Mouse (Mus musculus): ENCODE measurements around the gene Pid1. TPM values are rescaled to one million over a fixed set of nuclear protein-coding genes. Genes with fewer than 3 reads are reported as not detected.
A peak's percentile ranks its signal among the peaks of the same experiment; 100 is the strongest.
"Not testable (repeated sequence)": the region's sequence is repeated elsewhere in the genome, so short reads cannot be mapped to it uniquely, and the experiment has no call there.

The Pid1 gene
- polyA plus RNA-seq, 1 experiment from 2014 or later, result 43.6 TPM

- H3K27ac ChIP-seq, result no peak overlapping the region
- H3K36me3 ChIP-seq, result no peaks in the 10 kb centered on the region
- H3K4me1 ChIP-seq, result no peaks in the 10 kb centered on the region
- no peaks in the 10 kb centered on the region for H3K9me3 ChIP-seq
- WGBS, result 40% methylated on average over 9 of the region's 9 CpGs
- H3K9ac ChIP-seq, result no peak overlapping the region
- H3K4me2 ChIP-seq, result no peak overlapping the region
- no peak overlapping the region for H3K4me3 ChIP-seq
- no peak for ATAC-seq (ENCODE audit: insufficient number of reproducible peaks, insufficient read depth, low FRiP score, low TSS enrichment, low read depth)
- H3K27me3 ChIP-seq, result no peaks in the 10 kb centered on the region
Measured at GRCm38 (mm10) chr1:84211507-84211906, 152.5 kb downstream of the Pid1 start.

- not testable (repeated sequence) for H3K4me2 ChIP-seq; H3K27ac ChIP-seq; ATAC-seq (ENCODE audit: insufficient number of reproducible peaks, insufficient read depth, low FRiP score, low TSS enrichment, low read depth); H3K36me3 ChIP-seq; H3K9ac ChIP-seq; H3K9me3 ChIP-seq; H3K4me3 ChIP-seq; H3K27me3 ChIP-seq; H3K4me1 ChIP-seq
- 97% methylated on average over 3 of the region's 3 CpGs for WGBS
Measured at GRCm38 (mm10) chr1:84205746-84206145, 158.2 kb downstream of the Pid1 start.

GRCm38 (mm10) chr1:84203494-84203893 is 160.5 kb downstream of the Pid1 start:
- Histone ChIP-seq H3K4me1 (no peaks in the 10 kb centered on the region), H3K9ac (no peak overlapping the region), H3K4me3 (no peak overlapping the region), H3K4me2 (no peak overlapping the region), H3K27ac (no peak overlapping the region), H3K36me3 (no peaks in the 10 kb centered on the region), H3K27me3 (no peaks in the 10 kb centered on the region), H3K9me3 (no peaks in the 10 kb centered on the region)
- no peak for ATAC-seq (ENCODE audit: insufficient number of reproducible peaks, insufficient read depth, low FRiP score, low TSS enrichment, low read depth)
- 72% methylated on average over 4 of the region's 4 CpGs for WGBS

- WGBS, result 49% methylated on average over 2 of the region's 2 CpGs
Measured at GRCm38 (mm10) chr1:84199890-84200289, 164.1 kb downstream of the Pid1 start.

GRCm38 (mm10) chr1:84198887-84199286 is 165.1 kb downstream of the Pid1 start:
- no peak for ATAC-seq (ENCODE audit: insufficient number of reproducible peaks, insufficient read depth, low FRiP score, low TSS enrichment, low read depth)
- H3K9me3 ChIP-seq, result no peaks in the 10 kb centered on the region
- no peak overlapping the region for H3K4me2 ChIP-seq
- WGBS, result 83% methylated on average over 2 of the region's 2 CpGs
- no peaks in the 10 kb centered on the region for H3K4me1 ChIP-seq
- H3K9ac ChIP-seq, result no peak overlapping the region
- no peaks in the 10 kb centered on the region for H3K36me3 ChIP-seq
- H3K27me3 ChIP-seq, result no peaks in the 10 kb centered on the region
- no peak overlapping the region for H3K4me3 ChIP-seq
- no peak overlapping the region for H3K27ac ChIP-seq

More at GRCm38 (mm10) chr1:84199890-84200289, 164.1 kb downstream of the Pid1 start:
- H3K4me3 ChIP-seq, result no peak overlapping the region
- no peaks in the 10 kb centered on the region for H3K4me1 ChIP-seq
- H3K27me3 ChIP-seq, result no peaks in the 10 kb centered on the region
- H3K9me3 ChIP-seq, result no peaks in the 10 kb centered on the region
- no peak overlapping the region for H3K4me2 ChIP-seq
- no peak for ATAC-seq (ENCODE audit: insufficient number of reproducible peaks, insufficient read depth, low FRiP score, low TSS enrichment, low read depth)
- H3K36me3 ChIP-seq, result no peaks in the 10 kb centered on the region
- H3K27ac ChIP-seq, result no peak overlapping the region
- no peak overlapping the region for H3K9ac ChIP-seq

GRCm38 (mm10) chr1:84192167-84192566 is 171.8 kb downstream of the Pid1 start:
- no peak overlapping the region for H3K4me2 ChIP-seq
- no peak overlapping the region for H3K9ac ChIP-seq
- no peak for ATAC-seq (ENCODE audit: insufficient number of reproducible peaks, insufficient read depth, low FRiP score, low TSS enrichment, low read depth)
- no peaks in the 10 kb centered on the region for H3K36me3 ChIP-seq
- H3K9me3 ChIP-seq, result no peaks in the 10 kb centered on the region
- no peak overlapping the region for H3K27ac ChIP-seq
- no peaks in the 10 kb centered on the region for H3K27me3 ChIP-seq
- H3K4me1 ChIP-seq, result peaks cover 2% of the 10 kb centered on the region; the same call in 1 of the 2 replicates
- H3K4me3 ChIP-seq, result no peak overlapping the region

GRCm38 (mm10) chr1:84189446-84189845 is 174.5 kb downstream of the Pid1 start:
- no peaks in the 10 kb centered on the region for H3K27me3 ChIP-seq
- peaks cover 11% of the 10 kb centered on the region for H3K4me1 ChIP-seq
- H3K4me2 ChIP-seq, result no peak overlapping the region
- H3K9me3 ChIP-seq, result no peaks in the 10 kb centered on the region
- H3K9ac ChIP-seq, result no peak overlapping the region
- 86% methylated on average over 5 of the region's 5 CpGs for WGBS
- no peak for ATAC-seq (ENCODE audit: insufficient number of reproducible peaks, insufficient read depth, low FRiP score, low TSS enrichment, low read depth)
- no peak overlapping the region for H3K27ac ChIP-seq
- H3K4me3 ChIP-seq, result no peak overlapping the region
- H3K36me3 ChIP-seq, result no peaks in the 10 kb centered on the region

GRCm38 (mm10) chr1:84186756-84187437 is 177.1 kb downstream of the Pid1 start:
- 13% methylated on average over 4 of the region's 4 CpGs for WGBS
- H3K4me2 ChIP-seq, result no peak overlapping the region
- no peak for ATAC-seq (ENCODE audit: insufficient number of reproducible peaks, insufficient read depth, low FRiP score, low TSS enrichment, low read depth)

GRCm38 (mm10) chr1:84177696-84178095 is 186.3 kb downstream of the Pid1 start:
- Histone ChIP-seq H3K27me3 (no peaks in the 10 kb centered on the region), H3K4me1 (peaks cover 7% of the 10 kb centered on the region), H3K4me2 (no peak overlapping the region), H3K4me3 (no peak overlapping the region), H3K27ac (no peak overlapping the region), H3K36me3 (no peaks in the 10 kb centered on the region), H3K9ac (no peak overlapping the region), H3K9me3 (no peaks in the 10 kb centered on the region)
- no peak for ATAC-seq (ENCODE audit: insufficient number of reproducible peaks, insufficient read depth, low FRiP score, low TSS enrichment, low read depth)
- 56% methylated on average over 1 of the region's 1 CpGs for WGBS

More at GRCm38 (mm10) chr1:84186756-84187437, 177.1 kb downstream of the Pid1 start:
- H3K36me3 ChIP-seq, result no peaks in the 10 kb centered on the region
- H3K27me3 ChIP-seq, result no peaks in the 10 kb centered on the region
- H3K4me3 ChIP-seq, result no peak overlapping the region
- no peak overlapping the region for H3K9ac ChIP-seq
- no peak overlapping the region for H3K27ac ChIP-seq
- peaks cover 11% of the 10 kb centered on the region for H3K4me1 ChIP-seq
- no peaks in the 10 kb centered on the region for H3K9me3 ChIP-seq

GRCm38 (mm10) chr1:84177033-84177432 is 186.9 kb downstream of the Pid1 start:
- Histone ChIP-seq H3K9ac (0 out of 2 replicates have a peak overlapping the region, but pooled peaks have one; percentile 36), H3K4me3 (no peak overlapping the region), H3K27me3 (no peaks in the 10 kb centered on the region), H3K36me3 (no peaks in the 10 kb centered on the region), H3K9me3 (no peaks in the 10 kb centered on the region), H3K4me1 (peaks cover 7% of the 10 kb centered on the region), H3K4me2 (no peak overlapping the region), H3K27ac (peak overlapping the region; percentile 62; the same call in 1 of the 2 replicates)
- WGBS, result 8% methylated on average over 2 of the region's 2 CpGs
- no peak for ATAC-seq (ENCODE audit: insufficient number of reproducible peaks, insufficient read depth, low FRiP score, low TSS enrichment, low read depth)

- Histone ChIP-seq H3K4me2 (no peak overlapping the region), H3K9ac (no peak overlapping the region), H3K36me3 (no peaks in the 10 kb centered on the region), H3K4me3 (no peak overlapping the region), H3K27ac (no peak overlapping the region), H3K9me3 (no peaks in the 10 kb centered on the region), H3K4me1 (peaks cover 7% of the 10 kb centered on the region), H3K27me3 (no peaks in the 10 kb centered on the region)
- ATAC-seq (ENCODE audit: insufficient number of reproducible peaks, insufficient read depth, low FRiP score, low TSS enrichment, low read depth), result no peak
- 71% methylated on average over 6 of the region's 6 CpGs for WGBS
Measured at GRCm38 (mm10) chr1:84172941-84173340, 191.0 kb downstream of the Pid1 start.

- H3K9ac ChIP-seq, result no peak overlapping the region
- H3K4me1 ChIP-seq, result peaks cover 10% of the 10 kb centered on the region
- H3K4me3 ChIP-seq, result no peak overlapping the region
- no peak overlapping the region for H3K27ac ChIP-seq
- no peaks in the 10 kb centered on the region for H3K36me3 ChIP-seq
- ATAC-seq (ENCODE audit: insufficient number of reproducible peaks, insufficient read depth, low FRiP score, low TSS enrichment, low read depth), result no peak
- no peak overlapping the region for H3K4me2 ChIP-seq
- H3K9me3 ChIP-seq, result no peaks in the 10 kb centered on the region
- WGBS, result 66% methylated on average over 3 of the region's 3 CpGs
- no peaks in the 10 kb centered on the region for H3K27me3 ChIP-seq
Measured at GRCm38 (mm10) chr1:84157790-84158189, 206.2 kb downstream of the Pid1 start.

Measured in embryonic facial prominence, embryonic 13.5 days (tissue).